Mouse (Mus musculus) liver, embryonic 16.5 days (tissue): ENCODE data around the gene Ackr3. TPM values are rescaled to one million over a fixed set of nuclear protein-coding genes. Genes with fewer than 3 reads are reported as not detected.

Experiments
- ATAC-seq: fragments of 200-750 bp; cut with Nextera tagmentation; 2 replicates; pipeline ENCODE4 v1.8.0; 2017; ENCODE audit warnings: low read depth, mild to moderate bottlenecking, moderate number of reproducible peaks, moderate library complexity
- H3K27ac ChIP-seq: fragments of 300-500 bp; sonication (generic); 2 replicates; pipeline ENCODE4 v1.5.1; 2014; ENCODE audit warnings: mild to moderate bottlenecking, low read length
- H3K27me3 ChIP-seq: fragments of 300-500 bp; sonication (generic); 2 replicates; pipeline ENCODE4 v1.6.1; 2014; ENCODE audit warnings: low read depth, low read length, mixed read lengths; ENCODE audit not compliant: control insufficient read depth, insufficient read depth
- H3K36me3 ChIP-seq: fragments of 300-500 bp; sonication (generic); 2 replicates; pipeline ENCODE4 v1.6.1; 2014; ENCODE audit warnings: mild to moderate bottlenecking; ENCODE audit not compliant: control insufficient read depth, insufficient read depth
- H3K4me1 ChIP-seq: fragments of 300-500 bp; sonication (generic); 2 replicates; pipeline ENCODE4 v1.6.1; 2014; ENCODE audit warnings: low read depth, low read length, mixed read lengths; ENCODE audit not compliant: control insufficient read depth
- H3K4me2 ChIP-seq: fragments of 300-500 bp; sonication (generic); 2 replicates; pipeline ENCODE4 v1.6.1; 2014; ENCODE audit warnings: low read depth, low read length, mixed read lengths
- H3K4me3 ChIP-seq: fragments of 300-500 bp; sonication (generic); 2 replicates; pipeline ENCODE4 v1.5.1; 2014; ENCODE audit warnings: low read depth, mild to moderate bottlenecking, low read length
- H3K9ac ChIP-seq: fragments of 300-500 bp; sonication (generic); 2 replicates; pipeline ENCODE4 v1.6.1; 2014; ENCODE audit warnings: low read depth, low read length
- H3K9me3 ChIP-seq: fragments of 300-500 bp; sonication (generic); replicated peaks from 2 replicates; pipeline ENCODE4 v1.6.1; 2016; ENCODE audit warnings: low read length; ENCODE audit not compliant: control insufficient read depth
- WGBS: fragments of 180-500 bp; shearing (Covaris S2); extraction: QIAGEN DNeasy Blood & Tissue Kit; methylation state at CpG from one replicate; pipeline ENCODE4 v1.1.7; 2014; ENCODE audit not compliant: insufficient replicate concordance; 5-methylcytosine and 5-hydroxymethylcytosine counted together
- polyA plus RNA-seq: library from polyadenylated mRNA; unstranded; fragments of >200 nt; fragmentation: Nextera tagmentation; extraction: Ambion mirVana; gene quantifications from 2 replicates; pipeline ENCODE4 v1.2.1, GENCODE M21; 2015

The Ackr3 gene
- polyA plus RNA-seq, 1 experiment from 2014 or later = 1.4 TPM

DNA sequence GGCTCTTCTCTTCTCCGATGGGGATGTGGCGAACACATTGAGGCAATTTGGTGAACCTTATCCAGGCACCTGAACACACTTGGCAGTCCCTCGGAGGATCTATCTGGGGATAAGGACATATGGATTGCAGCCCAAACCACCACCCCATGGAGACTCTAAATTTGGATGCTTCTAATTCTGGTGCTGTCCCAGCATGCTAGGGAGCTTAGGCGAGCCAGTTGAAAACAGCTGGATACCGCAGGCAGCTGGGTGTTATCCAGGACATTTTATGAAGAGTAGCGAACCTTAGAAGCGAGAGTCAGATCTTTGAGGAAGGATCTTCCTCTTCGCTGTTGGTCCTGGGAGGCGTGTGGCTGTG is 4.7 kb downstream of the Ackr3 start:
- 62% methylated on average over 9 of the region's 9 CpGs for WGBS
- no peaks in the 10 kb centered on the region for H3K4me1 ChIP-seq
- H3K9ac ChIP-seq = no peak overlapping the region
- ATAC-seq = no peak
- no peak overlapping the region for H3K4me2 ChIP-seq
- H3K27ac ChIP-seq = no peak overlapping the region
- peaks cover 20% of the 10 kb centered on the region for H3K27me3 ChIP-seq
- no peak overlapping the region for H3K4me3 ChIP-seq
- no peaks in the 10 kb centered on the region for H3K9me3 ChIP-seq
- H3K36me3 ChIP-seq = no peaks in the 10 kb centered on the region

- Histone ChIP-seq H3K4me2 (no peak overlapping the region), H3K4me3 (no peak overlapping the region), H3K4me1 (no peaks in the 10 kb centered on the region), H3K36me3 (no peaks in the 10 kb centered on the region), H3K27ac (no peak overlapping the region), H3K9ac (no peak overlapping the region), H3K27me3 (peaks cover 14% of the 10 kb centered on the region), H3K9me3 (no peaks in the 10 kb centered on the region)
- 48% methylated on average over 5 of the region's 5 CpGs for WGBS
- no peak for ATAC-seq
Measured at GRCm38 (mm10) chr1:90209069-90209468, 5.3 kb downstream of the Ackr3 start.

DNA sequence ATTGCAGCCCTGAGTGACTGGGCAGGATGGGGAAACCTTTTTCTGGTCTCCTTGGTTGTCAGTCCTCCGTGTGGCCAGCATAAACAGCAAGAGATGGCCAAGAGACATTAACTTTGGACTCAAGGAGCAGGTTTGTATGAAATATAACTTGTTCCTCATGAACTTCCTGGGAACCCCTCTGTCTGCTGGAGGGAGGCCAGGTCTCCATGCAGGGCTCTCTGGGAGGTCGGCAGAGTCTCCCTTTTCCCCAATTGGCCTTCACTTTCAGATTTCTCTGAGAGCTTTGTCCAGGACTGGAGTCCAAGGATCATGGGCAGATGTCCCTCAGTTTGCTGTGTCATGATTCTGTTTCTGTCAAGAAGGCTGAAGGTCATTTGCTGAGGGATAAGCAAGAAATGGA is 6.0 kb downstream of the Ackr3 start:
- Histone ChIP-seq H3K4me1 (no peaks in the 10 kb centered on the region), H3K9ac (no peak overlapping the region), H3K27me3 (peaks cover 8% of the 10 kb centered on the region), H3K9me3 (no peaks in the 10 kb centered on the region), H3K4me2 (no peak overlapping the region), H3K36me3 (no peaks in the 10 kb centered on the region), H3K4me3 (no peak overlapping the region), H3K27ac (no peak overlapping the region)
- ATAC-seq = no peak
- WGBS = 42% methylated on average over 2 of the region's 2 CpGs

DNA sequence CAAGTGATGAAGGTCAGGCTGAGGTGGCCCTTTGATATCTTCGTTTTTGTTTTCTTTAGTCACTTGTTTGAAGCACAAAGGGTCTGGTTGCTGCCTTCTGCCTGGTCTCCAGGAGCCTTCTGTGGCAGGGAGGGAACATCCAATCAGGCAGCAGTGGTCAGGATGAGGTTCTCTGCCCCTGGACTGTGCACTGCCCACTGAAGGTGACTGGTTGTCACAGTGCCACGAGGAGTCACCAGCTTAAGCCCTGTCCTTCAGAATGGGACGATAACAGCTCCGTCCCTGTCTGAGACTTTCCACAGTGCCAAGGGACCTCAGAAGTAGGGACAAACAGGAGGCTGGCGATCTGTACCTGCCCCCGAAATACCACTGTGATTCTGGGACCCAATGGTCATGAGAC is 6.6 kb downstream of the Ackr3 start:
- Histone ChIP-seq H3K4me2 (no peak overlapping the region), H3K36me3 (no peaks in the 10 kb centered on the region), H3K9ac (no peak overlapping the region), H3K4me3 (no peak overlapping the region), H3K9me3 (no peaks in the 10 kb centered on the region), H3K27me3 (peaks cover 4% of the 10 kb centered on the region), H3K27ac (no peak overlapping the region), H3K4me1 (no peaks in the 10 kb centered on the region)
- 53% methylated on average over 6 of the region's 6 CpGs for WGBS
- no peak for ATAC-seq

GRCm38 (mm10) chr1:90210761-90211160 is 7.0 kb downstream of the Ackr3 start:
- no peaks in the 10 kb centered on the region for H3K9me3 ChIP-seq
- no peaks in the 10 kb centered on the region for H3K36me3 ChIP-seq
- no peak overlapping the region for H3K4me3 ChIP-seq
- no peak overlapping the region for H3K4me2 ChIP-seq
- H3K27me3 ChIP-seq = no peaks in the 10 kb centered on the region; the same call in none of the 2 replicates
- no peaks in the 10 kb centered on the region for H3K4me1 ChIP-seq
- H3K27ac ChIP-seq = no peak overlapping the region
- WGBS = 74% methylated on average over 4 of the region's 4 CpGs
- no peak for ATAC-seq
- H3K9ac ChIP-seq = no peak overlapping the region

GRCm38 (mm10) chr1:90212376-90212775 is 8.6 kb downstream of the Ackr3 start:
- no peaks in the 10 kb centered on the region for H3K36me3 ChIP-seq
- H3K4me1 ChIP-seq = no peaks in the 10 kb centered on the region
- no peak overlapping the region for H3K27ac ChIP-seq
- H3K4me2 ChIP-seq = no peak overlapping the region
- no peak overlapping the region for H3K4me3 ChIP-seq
- no peaks in the 10 kb centered on the region for H3K9me3 ChIP-seq
- no peak for ATAC-seq
- no peak overlapping the region for H3K9ac ChIP-seq
- WGBS = 70% methylated on average over 6 of the region's 6 CpGs
- H3K27me3 ChIP-seq = no peaks in the 10 kb centered on the region

GRCm38 (mm10) chr1:90212901-90213300 is 9.1 kb downstream of the Ackr3 start:
- Histone ChIP-seq H3K9me3 (no peaks in the 10 kb centered on the region), H3K4me3 (no peak overlapping the region), H3K4me1 (no peaks in the 10 kb centered on the region), H3K36me3 (no peaks in the 10 kb centered on the region), H3K9ac (no peak overlapping the region), H3K27me3 (no peaks in the 10 kb centered on the region), H3K4me2 (no peak overlapping the region), H3K27ac (no peak overlapping the region)
- no peak for ATAC-seq
- 57% methylated on average over 6 of the region's 6 CpGs for WGBS

DNA sequence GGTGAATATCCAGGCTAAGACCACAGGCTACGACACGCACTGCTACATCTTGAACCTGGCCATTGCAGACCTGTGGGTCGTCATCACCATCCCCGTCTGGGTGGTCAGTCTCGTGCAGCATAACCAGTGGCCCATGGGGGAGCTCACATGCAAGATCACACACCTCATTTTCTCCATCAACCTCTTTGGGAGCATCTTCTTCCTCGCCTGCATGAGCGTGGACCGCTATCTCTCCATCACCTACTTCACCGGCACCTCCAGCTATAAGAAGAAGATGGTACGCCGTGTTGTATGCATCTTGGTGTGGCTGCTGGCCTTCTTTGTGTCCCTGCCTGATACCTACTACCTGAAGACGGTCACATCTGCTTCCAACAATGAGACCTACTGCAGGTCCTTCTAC is 10.2 kb downstream of the Ackr3 start:
- Histone ChIP-seq H3K4me2 (no peak overlapping the region), H3K9ac (no peak overlapping the region), H3K9me3 (no peaks in the 10 kb centered on the region), H3K4me1 (no peaks in the 10 kb centered on the region), H3K27ac (no peak overlapping the region), H3K36me3 (no peaks in the 10 kb centered on the region), H3K27me3 (no peaks in the 10 kb centered on the region), H3K4me3 (no peak overlapping the region)
- WGBS = 80% methylated on average over 12 of the region's 12 CpGs
- no peak for ATAC-seq

DNA sequence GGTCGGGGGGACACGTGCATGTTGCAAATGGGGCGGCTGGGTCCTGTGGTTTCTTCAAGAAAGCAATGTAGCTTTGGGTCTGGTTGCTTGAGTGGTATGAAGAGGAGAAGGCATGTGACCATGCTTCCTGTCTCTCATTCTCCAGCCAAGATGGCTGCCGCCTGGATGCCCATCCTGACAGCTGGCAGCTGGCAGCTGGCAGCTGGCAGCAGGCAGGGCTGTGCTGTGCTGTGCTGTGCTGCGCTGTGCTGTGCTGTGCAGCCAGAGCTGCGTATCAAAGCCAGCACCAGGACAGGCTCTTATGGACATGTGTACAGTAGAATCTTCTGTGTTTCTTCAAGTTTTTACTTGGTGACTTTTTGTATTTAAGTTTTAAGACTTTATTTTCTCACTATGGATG is 11.1 kb downstream of the Ackr3 start:
- Histone ChIP-seq H3K9ac (no peak overlapping the region), H3K4me1 (no peaks in the 10 kb centered on the region), H3K4me2 (no peak overlapping the region), H3K9me3 (no peaks in the 10 kb centered on the region), H3K27ac (no peak overlapping the region), H3K36me3 (no peaks in the 10 kb centered on the region), H3K27me3 (no peaks in the 10 kb centered on the region), H3K4me3 (no peak overlapping the region)
- WGBS = 67% methylated on average over 6 of the region's 6 CpGs
- no peak for ATAC-seq

GRCm38 (mm10) chr1:90215881-90216280 is 12.1 kb downstream of the Ackr3 start:
- Histone ChIP-seq H3K9me3 (no peaks in the 10 kb centered on the region), H3K36me3 (no peaks in the 10 kb centered on the region), H3K27me3 (no peaks in the 10 kb centered on the region), H3K4me3 (no peak overlapping the region), H3K4me1 (no peaks in the 10 kb centered on the region), H3K4me2 (no peak overlapping the region), H3K27ac (no peak overlapping the region), H3K9ac (no peak overlapping the region)
- 6% methylated on average over 2 of the region's 2 CpGs for WGBS
- peak; percentile 21; the same call in 1 of the 2 replicates for ATAC-seq
